Mouse (Mus musculus) liver, embryonic 14.5 days (tissue): ENCODE measurements around the gene Gna12.

Source experiments
- CTCF ChIP-seq: IDR thresholded peaks from 2 replicates; pipeline ENCODE4 v1.5.1; 2016; ENCODE audit warnings: antibody characterized with exemption, low read depth, control low read depth
- EP300 ChIP-seq: IDR thresholded peaks from 2 replicates; pipeline ENCODE4 v1.6.1; 2016; ENCODE audit warnings: antibody characterized with exemption, low read depth

- TF ChIP-seq EP300 (no peak), CTCF (peak; percentile 53)
These were observed 88.4 kb downstream of the Gna12 start for GRCm38 (mm10) chr5:140741877-140742276.
